Comparison of ENCODE assay signal across 8 mouse cellular contexts in genomic region chr6:86487358-86488148, GRCm38 (mm10). TPM values are rescaled to one million over a fixed set of nuclear protein-coding genes. Genes with fewer than 3 reads are reported as not detected.
A peak's percentile ranks its signal among the peaks of the same experiment; 100 is the strongest.
DNase-seq lines count a peak whose midpoint lies in the region; ATAC-seq and TF ChIP-seq lines count a peak whose summit lies in the region.

No protein-coding gene starts in this region.

- H3K4me1 ChIP-seq in lung, embryonic 15.5 days: peaks cover 22% of the 10 kb centered on the region
- H3K4me1 ChIP-seq in olfactory bulb, adult 2 months (ENCODE audit: control insufficient read depth, insufficient read depth, low read length): peaks cover 12% of the 10 kb centered on the region
- H3K4me1 ChIP-seq in thymus, adult 2 months (replicated peaks; ENCODE audit: control insufficient read depth, insufficient read depth, low read length): peaks cover 16% of the 10 kb centered on the region

- H3K27me3 ChIP-seq in lung, embryonic 15.5 days: no peaks in the 10 kb centered on the region
- H3K27me3 ChIP-seq in thymus, adult 2 months (ENCODE audit: control insufficient read depth, insufficient read depth, low read length): no peaks in the 10 kb centered on the region

- ATAC-seq in frontal cortex, adult (ENCODE audit: low TSS enrichment): peak; percentile 87
- ATAC-seq in hematopoietic stem cell, adult 5-6 weeks (replicated peaks in 1 of 2; ENCODE audit: insufficient read depth in 1 of 2, low FRiP score in 2 of 2, low TSS enrichment in 1 of 2, low read depth in 1 of 2, poor library complexity in 2 of 2, severe bottlenecking in 2 of 2): peak; percentile 87 to 90
- peak; percentile 93 for ATAC-seq in lung, embryonic 15.5 days (ENCODE audit: borderline replicate concordance, extremely low read depth, low FRiP score, low TSS enrichment)

- peak overlapping the region; percentile 45 for H3K4me2 ChIP-seq in lung, embryonic 15.5 days

- no peaks in the 10 kb centered on the region for H3K9me3 ChIP-seq in lung, embryonic 15.5 days

- TF ChIP-seq POLR2A in olfactory bulb, adult 2 months (IDR thresholded peaks at IDR 0.05; ENCODE audit: insufficient read depth, low read depth, low read length): peak; percentile 51; the same call in 1 of the 2 replicates
- peak; percentile 82 for TF ChIP-seq POLR2A in thymus, adult 2 months (IDR thresholded peaks at IDR 0.05; ENCODE audit: control insufficient read depth, extremely low read depth, insufficient read depth, low read length, poor library complexity)

- TF ChIP-seq CTCF in olfactory bulb, adult 2 months (IDR thresholded peaks at IDR 0.05; ENCODE audit: insufficient read depth, low read depth, low read length): no peak
- no peak; the same call in 1 of the 2 replicates for TF ChIP-seq CTCF in thymus, adult 2 months (IDR thresholded peaks at IDR 0.05; ENCODE audit: borderline replicate concordance, control insufficient read depth, extremely low read depth, insufficient read depth, low read length, poor library complexity)

- H3K4me3 ChIP-seq in lung, embryonic 15.5 days: peak overlapping the region; percentile 19
- H3K4me3 ChIP-seq in olfactory bulb, adult 2 months (ENCODE audit: insufficient read depth, low read depth, low read length): 0 out of 2 replicates have a peak overlapping the region, but pooled peaks have one; percentile 19
- peak overlapping the region; percentile 29 for H3K4me3 ChIP-seq in thymus, adult 2 months (ENCODE audit: control insufficient read depth, insufficient read depth, low read length)

- WGBS in lung, embryonic 15.5 days: 7% methylated on average over 24 of the region's 24 CpGs
- 4% methylated on average over 24 of the region's 24 CpGs for WGBS in olfactory bulb, adult 2 months
- WGBS in thymus, adult 2 months: 20% methylated on average over 24 of the region's 24 CpGs

- DNase-seq in MEL-GATA-1-ER (ENCODE audit: extremely low read depth, low read depth): peak; percentile 86
- DNase-seq in cerebellum, adult 9-11 months: peak; percentile 71
- peak; percentile 40 for DNase-seq in layer of hippocampus, adult 9-10 months (ENCODE audit: low spot score)
- DNase-seq in thymus, adult 2 months: peak; percentile 85

- no peaks in the 10 kb centered on the region for H3K36me3 ChIP-seq in lung, embryonic 15.5 days
- H3K36me3 ChIP-seq in thymus, adult 2 months (ENCODE audit: control insufficient read depth, insufficient read depth, low read length): no peaks in the 10 kb centered on the region

- H3K9ac ChIP-seq in lung, embryonic 15.5 days: peak overlapping the region; percentile 41

- H3K27ac ChIP-seq in lung, embryonic 15.5 days: peak overlapping the region; percentile 99
- peak overlapping the region; percentile 89 for H3K27ac ChIP-seq in olfactory bulb, adult 2 months (ENCODE audit: insufficient read depth, low read depth, low read length)
- H3K27ac ChIP-seq in thymus, adult 2 months (ENCODE audit: control insufficient read depth, insufficient read depth, low read length): peak overlapping the region; percentile 90

RNA-seq across cellular contexts. Expression of gene Pcbp1, which starts 38.6 kb away (rescaled TPM):
- 84.5 and 121 TPM in 2 replicates for total RNA-seq in hematopoietic stem cell, adult 5-6 weeks (2017)
- 554 and 556 TPM in 2 replicates for polyA plus RNA-seq in lung, embryonic 15.5 days (2015; fragmentation: Nextera tagmentation; extraction: Ambion mirVana)
- polyA plus RNA-seq in olfactory bulb, adult 2 months (2012; ENCODE audit: insufficient read depth, insufficient read length, low replicate concordance, missing spikeins): not detected in 2 replicates
- polyA plus RNA-seq in thymus, adult 2 months (2012; rRNA removed): 291 and 363 TPM in 2 replicates

RNA-seq across cellular contexts. Expression of gene C87436, which starts 49.4 kb away (rescaled TPM):
- total RNA-seq in hematopoietic stem cell, adult 5-6 weeks (2017): 29.6 and 30.8 TPM in 2 replicates
- polyA plus RNA-seq in lung, embryonic 15.5 days (2015; fragmentation: Nextera tagmentation; extraction: Ambion mirVana): 20.9 and 22.1 TPM in 2 replicates
- not detected in 2 replicates for polyA plus RNA-seq in olfactory bulb, adult 2 months (2012; ENCODE audit: insufficient read depth, insufficient read length, low replicate concordance, missing spikeins)
- 14.9 and 16.6 TPM in 2 replicates for polyA plus RNA-seq in thymus, adult 2 months (2012; rRNA removed)

Comparison
In these comparisons a context has a peak if more than half of its experiments do, and no peak if none do; other contexts are left out.
1. Peak in every context shown above with its lines: DNase-seq, ATAC-seq, H3K4me3 ChIP-seq and H3K27ac ChIP-seq.